Mouse (Mus musculus) CH12.LX (cell line): Measurements from ENCODE around the gene Hsd3b7. TPM values are rescaled to one million over a fixed set of nuclear protein-coding genes. Genes with fewer than 3 reads are reported as not detected.

Experiments
- DNase-seq: peaks from one replicate; pipeline ENCODE4 v3.0.0-alpha.2; 2013; ENCODE audit errors: extremely low read depth
- H3K27ac ChIP-seq: 2 replicates; pipeline ENCODE4 v1.5.1; 2012; ENCODE audit warnings: low read depth, mild to moderate bottlenecking, control low read depth, moderate library complexity; ENCODE audit not compliant: insufficient read depth
- H3K27me3 ChIP-seq: replicated peaks from 2 replicates; pipeline ENCODE3; 2012; ENCODE audit warnings: inconsistent platforms
- H3K36me3 ChIP-seq, 2 experiments: replicated peaks in 1 of 2; 2 replicates each; pipeline versions ENCODE3 to v1.6.1; 2012; ENCODE audit warnings: inconsistent platforms in 1 of 2, low read length in 1 of 2, mild to moderate bottlenecking in 1 of 2, mixed read lengths in 1 of 2, moderate library complexity in 1 of 2; ENCODE audit not compliant: control insufficient read depth in 1 of 2, insufficient read depth in 1 of 2
- H3K4me1 ChIP-seq, 2 experiments: 2 replicates each; pipeline ENCODE4 v1.6.1; 2012; ENCODE audit warnings: inconsistent platforms in 1 of 2, moderate library complexity in 1 of 2; ENCODE audit not compliant: insufficient read depth in 2 of 2, control insufficient read depth in 1 of 2
- H3K4me2 ChIP-seq: 2 replicates; pipeline ENCODE4 v1.6.1; 2012; ENCODE audit warnings: low read depth, mild to moderate bottlenecking, control low read depth; ENCODE audit not compliant: poor library complexity, insufficient read depth, severe bottlenecking
- H3K4me3 ChIP-seq, 3 experiments: fragments of 150-350 bp in 1 of 3; sonication (generic) in 1 of 3; replicated peaks in 1 of 3; 2 replicates each; pipeline versions ENCODE3 to v1.5.1; 2011 to 2012; ENCODE audit warnings: low read depth in 2 of 3, low read length in 2 of 3, mild to moderate bottlenecking in 2 of 3, moderate library complexity in 2 of 3, control low read depth in 1 of 3, improper control_type of control experiment in 1 of 3, inconsistent platforms in 1 of 3, mixed read lengths in 1 of 3; ENCODE audit not compliant: poor library complexity in 1 of 3
- H3K79me2 ChIP-seq: replicated peaks from 2 replicates; pipeline ENCODE4 v1.6.1; 2012; ENCODE audit warnings: mild to moderate bottlenecking, moderate library complexity; ENCODE audit not compliant: control insufficient read depth, poor library complexity, insufficient read depth, severe bottlenecking; ENCODE audit errors: extremely low read depth
- H3K9ac ChIP-seq: 2 replicates; pipeline ENCODE4 v1.6.1; 2012; ENCODE audit warnings: low read depth, mild to moderate bottlenecking, control low read depth, moderate library complexity; ENCODE audit not compliant: insufficient read depth
- H3K9me3 ChIP-seq: replicated peaks from 2 replicates; pipeline ENCODE3; 2012; ENCODE audit warnings: low read length, inconsistent platforms, mixed read lengths
- BHLHE40 ChIP-seq: IDR thresholded peaks from 2 replicates; pipeline ENCODE4 v1.6.1; 2011; ENCODE audit warnings: mild to moderate bottlenecking, low read depth, low read length, improper control_type of control experiment
- CHD1 ChIP-seq: IDR thresholded peaks from 2 replicates; pipeline ENCODE4 v1.6.1; 2012; ENCODE audit warnings: low read depth, low read length, improper control_type of control experiment, inconsistent platforms
- CHD2 ChIP-seq: IDR thresholded peaks from 2 replicates; pipeline ENCODE4 v1.6.1; 2011; ENCODE audit warnings: low read length, improper control_type of control experiment
- CTCF ChIP-seq, 2 experiments: IDR thresholded peaks in 1 of 2; conservative IDR thresholded peaks in 1 of 2; 2 replicates each; pipeline ENCODE4 v1.5.1; 2011 to 2012; ENCODE audit warnings: low read depth in 2 of 2, low read length in 2 of 2, improper control_type of control experiment in 1 of 2, inconsistent platforms in 1 of 2, mild to moderate bottlenecking in 1 of 2, moderate library complexity in 1 of 2
- E2F4 ChIP-seq: IDR thresholded peaks from 2 replicates; pipeline ENCODE4 v1.6.1; 2011; ENCODE audit warnings: low read depth, low read length, improper control_type of control experiment; ENCODE audit not compliant: insufficient replicate concordance
- ELF1 ChIP-seq: IDR thresholded peaks from 2 replicates; pipeline ENCODE4 v1.6.1; 2014; ENCODE audit warnings: low read depth, mild to moderate bottlenecking, inconsistent platforms, low read length, improper control_type of control experiment
- EP300 ChIP-seq: IDR thresholded peaks from 2 replicates; pipeline ENCODE4 v1.6.1; 2011; ENCODE audit warnings: low read length, improper control_type of control experiment
- ETS1 ChIP-seq: conservative IDR thresholded peaks from 2 replicates; pipeline ENCODE4 v1.6.1; 2012; ENCODE audit warnings: low read depth, mild to moderate bottlenecking, inconsistent platforms, low read length, improper control_type of control experiment, moderate library complexity
- GABPA ChIP-seq: IDR thresholded peaks from 2 replicates; pipeline ENCODE4 v1.6.1; 2012; ENCODE audit warnings: low read depth, low read length, improper control_type of control experiment, inconsistent platforms; ENCODE audit not compliant: insufficient replicate concordance
- HCFC1 ChIP-seq: IDR thresholded peaks from 2 replicates; pipeline ENCODE4 v1.6.1; 2012; ENCODE audit warnings: low read depth, mild to moderate bottlenecking, inconsistent platforms, low read length, improper control_type of control experiment
- IRF4 ChIP-seq: IDR thresholded peaks from 2 replicates; pipeline ENCODE4 v1.6.1; 2014; ENCODE audit warnings: low read depth, mild to moderate bottlenecking, inconsistent platforms, low read length, improper control_type of control experiment
- JUN ChIP-seq: IDR thresholded peaks from 2 replicates; pipeline ENCODE4 v1.6.1; 2011; ENCODE audit warnings: low read depth, mild to moderate bottlenecking, low read length, improper control_type of control experiment, moderate library complexity; ENCODE audit not compliant: insufficient read depth
- JUND ChIP-seq: conservative IDR thresholded peaks from 2 replicates; pipeline ENCODE4 v1.6.1; 2011; ENCODE audit warnings: low read depth, low read length, improper control_type of control experiment
- KAT2A ChIP-seq: IDR thresholded peaks from 2 replicates; pipeline ENCODE4 v1.6.1; 2012; ENCODE audit warnings: low read length, improper control_type of control experiment, inconsistent platforms; ENCODE audit not compliant: insufficient replicate concordance
- MAFK ChIP-seq: IDR thresholded peaks from 2 replicates; pipeline ENCODE4 v1.6.1; 2011; ENCODE audit warnings: low read length, improper control_type of control experiment; ENCODE audit not compliant: insufficient replicate concordance
- MAX ChIP-seq: IDR thresholded peaks from 2 replicates; pipeline ENCODE4 v1.6.1; 2011; ENCODE audit warnings: low read length, improper control_type of control experiment
- MAZ ChIP-seq: IDR thresholded peaks from 2 replicates; pipeline ENCODE4 v1.6.1; 2012; ENCODE audit warnings: low read depth, mild to moderate bottlenecking, inconsistent platforms, low read length, improper control_type of control experiment, moderate library complexity
- MEF2A ChIP-seq: IDR thresholded peaks from 2 replicates; pipeline ENCODE4 v1.6.1; 2014; ENCODE audit warnings: low read depth, mild to moderate bottlenecking, inconsistent platforms, low read length, improper control_type of control experiment, borderline replicate concordance
- MXI1 ChIP-seq: IDR thresholded peaks from 2 replicates; pipeline ENCODE4 v1.6.1; 2011; ENCODE audit warnings: mild to moderate bottlenecking, low read depth, low read length, improper control_type of control experiment
- MYC ChIP-seq: IDR thresholded peaks from 2 replicates; pipeline ENCODE4 v1.6.1; 2011; ENCODE audit warnings: low read depth, mild to moderate bottlenecking, improper control_type of control experiment, low read length
- NELFE ChIP-seq: IDR thresholded peaks from 2 replicates; pipeline ENCODE4 v1.6.1; 2011; ENCODE audit warnings: low read depth, low read length, improper control_type of control experiment
- NRF1 ChIP-seq: IDR thresholded peaks from 2 replicates; pipeline ENCODE4 v1.6.1; 2014; ENCODE audit warnings: low read depth, mild to moderate bottlenecking, inconsistent platforms, low read length, improper control_type of control experiment, moderate library complexity
- PAX5 ChIP-seq: IDR thresholded peaks from 2 replicates; pipeline ENCODE4 v1.6.1; 2012; ENCODE audit warnings: low read length, inconsistent platforms, mixed read lengths
- POLR2A ChIP-seq: IDR thresholded peaks from 2 replicates; pipeline ENCODE4 v1.6.1; 2011; ENCODE audit warnings: low read depth, mild to moderate bottlenecking, improper control_type of control experiment, low read length
- POLR2AphosphoS2 ChIP-seq: IDR thresholded peaks from 2 replicates; pipeline ENCODE4 v1.6.1; 2011; ENCODE audit warnings: low read depth, low read length, improper control_type of control experiment
- RAD21 ChIP-seq: IDR thresholded peaks from 2 replicates; pipeline ENCODE4 v1.6.1; 2011; ENCODE audit warnings: low read depth, mild to moderate bottlenecking, low read length, improper control_type of control experiment, moderate library complexity
- RCOR1 ChIP-seq: conservative IDR thresholded peaks from 2 replicates; pipeline ENCODE4 v1.6.1; 2012; ENCODE audit warnings: low read depth, mild to moderate bottlenecking, inconsistent platforms, low read length, improper control_type of control experiment
- SIN3A ChIP-seq: IDR thresholded peaks from 2 replicates; pipeline ENCODE4 v1.6.1; 2012; ENCODE audit warnings: low read length, improper control_type of control experiment, inconsistent platforms
- SMC3 ChIP-seq: IDR thresholded peaks from 2 replicates; pipeline ENCODE4 v1.6.1; 2011; ENCODE audit warnings: low read depth, low read length, improper control_type of control experiment
- TBP ChIP-seq: conservative IDR thresholded peaks from 2 replicates; pipeline ENCODE4 v1.6.1; 2011; ENCODE audit warnings: low read depth, low read length, improper control_type of control experiment
- TCF12 ChIP-seq: IDR thresholded peaks from 2 replicates; pipeline ENCODE4 v1.6.1; 2014; ENCODE audit warnings: low read depth, mild to moderate bottlenecking, inconsistent platforms, low read length, improper control_type of control experiment
- UBTF ChIP-seq: IDR thresholded peaks from 2 replicates; pipeline ENCODE4 v1.6.1; 2012; ENCODE audit warnings: low read depth, mild to moderate bottlenecking, inconsistent platforms, low read length, improper control_type of control experiment, moderate library complexity
- USF1 ChIP-seq: IDR thresholded peaks from 2 replicates; pipeline ENCODE4 v1.6.1; 2014; ENCODE audit warnings: low read depth, mild to moderate bottlenecking, inconsistent platforms, low read length, improper control_type of control experiment
- USF2 ChIP-seq: conservative IDR thresholded peaks from 2 replicates; pipeline ENCODE4 v1.6.1; 2011; ENCODE audit warnings: low read depth, low read length, improper control_type of control experiment
- ZC3H11A ChIP-seq: IDR thresholded peaks from 2 replicates; pipeline ENCODE4 v1.6.1; 2012; ENCODE audit warnings: low read depth, mild to moderate bottlenecking, inconsistent platforms, low read length, improper control_type of control experiment
- ZKSCAN1 ChIP-seq: IDR thresholded peaks from 2 replicates; pipeline ENCODE4 v1.6.1; 2012; ENCODE audit warnings: low read depth, inconsistent platforms, low read length, improper control_type of control experiment, borderline replicate concordance
- ZMIZ1 ChIP-seq: IDR thresholded peaks from 2 replicates; pipeline ENCODE4 v1.6.1; 2012; ENCODE audit warnings: low read depth, mild to moderate bottlenecking, inconsistent platforms, low read length, improper control_type of control experiment
- ZNF384 ChIP-seq: IDR thresholded peaks from 2 replicates; pipeline ENCODE4 v1.6.1; 2012; ENCODE audit warnings: low read depth, low read length, improper control_type of control experiment, inconsistent platforms
- dilution Hi-C: fragments of 300-500 bp; cut with MboI; formaldehyde crosslinking; loops from 2 replicates; pipeline ENCODE4 v1.14.3; 2020; ENCODE audit warnings: low sequenced_read_pairs; ENCODE audit not compliant: extremely low pct_unique_long_range_greater_than_20kb, extremely low pct_ligation_motif_present
- in situ Hi-C: fragments of 300-500 bp; cut with MboI; formaldehyde crosslinking; loops from 3 replicates; pipeline ENCODE4 v1.14.3; 2019; ENCODE audit warnings: low sequenced_read_pairs, low pct_ligation_motif_present, low pct_unique_long_range_greater_than_20kb, mixed read lengths
- polyA plus RNA-seq: library from polyadenylated mRNA; unstranded; fragments of >175 nt; gene quantifications from 2 replicates; pipeline ENCODE4 v1.2.1, GENCODE M21; 2012; ENCODE audit warnings: low read depth; ENCODE audit not compliant: insufficient read length
- total RNA-seq, 2 experiments: library from RNA; depleted of rRNA; stranded (reverse); fragments of 300-350 nt in 1 of 2; fragments of >200 nt in 1 of 2; gene quantifications; 2 replicates each; pipeline ENCODE4 v1.2.3; 2012 to 2014

Hsd3b7 gene
- total and polyA plus RNA-seq, 3 experiments, result 0.99 to 6.8 (median 4.2) TPM

- Histone ChIP-seq H3K4me2 (peak overlapping the region; percentile 48; the same call in 1 of the 2 replicates), H3K9ac (peak overlapping the region; percentile 99), H3K4me3 (peak overlapping the region; percentile 67 to 92 (median 71)), H3K27me3 (no peaks in the 10 kb centered on the region), H3K4me1 (peaks cover 9 to 51% of the 10 kb centered on the region in 2 experiments), H3K79me2 (peaks cover 23% of the 10 kb centered on the region), H3K27ac (peak overlapping the region; percentile 94), H3K9me3 (no peaks in the 10 kb centered on the region), H3K36me3 (peaks cover 21 to 53% of the 10 kb centered on the region in 2 experiments)
- TF ChIP-seq ZKSCAN1 (no peak), JUND (no peak), SIN3A (no peak), MAZ (peak; percentile 98), MYC (no peak), CTCF (conservative IDR thresholded peaks at IDR 0.05 in 1 of 2, IDR thresholded peaks at IDR 0.05 in 1 of 2; ENCODE audit: low read depth in 2 of 2, low read length in 2 of 2) (no peak), GABPA (no peak; the same call in 1 of the 2 replicates), MXI1 (peak; percentile 36), USF1 (no peak), ZC3H11A (peak; percentile 100), ELF1 (peak; percentile 59), EP300 (no peak), CHD2 (peak; percentile 80), ZNF384 (peak; percentile 37), TCF12 (peak; percentile 43), MAFK (no peak), CHD1 (0 out of 2 replicates have a peak, but pooled peaks have one; percentile 32), NELFE (peak; percentile 54; the same call in 1 of the 2 replicates), KAT2A (peak; percentile 75; the same call in 1 of the 2 replicates), USF2 (no peak), BHLHE40 (peak; percentile 67), JUN (no peak), IRF4 (peak; percentile 32; the same call in 1 of the 2 replicates), UBTF (0 out of 2 replicates have a peak, but pooled peaks have one; percentile 40), PAX5 (no peak), POLR2AphosphoS2 (0 out of 2 replicates have a peak, but pooled peaks have one; percentile 15), MAX (peak; percentile 74; the same call in 1 of the 2 replicates), ETS1 (no peak), RCOR1 (no peak; the same call in 1 of the 2 replicates), E2F4 (no peak), HCFC1 (peak; percentile 80), SMC3 (no peak), ZMIZ1 (peak; percentile 39; the same call in 1 of the 2 replicates), NRF1 (peak; percentile 66), MEF2A (peak; percentile 48), TBP (no peak), RAD21 (no peak), POLR2A (0 out of 2 replicates have a peak, but pooled peaks have one; percentile 41)
- dilution Hi-C loops, result no loop called here
- peak; percentile 94 for DNase-seq
- in situ Hi-C loops, result loop anchor here (5.0 to 25.0 kb wide), 4 partner anchors 40 to 995 kb away; partner anchors contain the start of genes Cdipt, Cdiptos, Prss8 and Tbx6
These were observed 23.4 kb upstream of the Hsd3b7 start for GRCm38 (mm10) chr7:127776878-127777473.
